Mouse (Mus musculus) left cerebral cortex, adult 2 months (tissue): ENCODE measurements around the gene Kif7. TPM values are rescaled to one million over a fixed set of nuclear protein-coding genes. Genes with fewer than 3 reads are reported as not detected.

Experiments
- DNase-seq, 2 experiments: peaks; one replicate each; pipeline ENCODE4 v3.0.0; 2021 to 2022; ENCODE audit warnings: low spot score in 2 of 2, mixed read lengths in 1 of 2; ENCODE audit errors: extremely low spot score in 1 of 2
- H3K27ac ChIP-seq: fragments of 200-600 bp; 2 replicates; pipeline ENCODE4 v1.8.1; 2022
- H3K4me3 ChIP-seq: fragments of 200-600 bp; 2 replicates; pipeline ENCODE4 v1.8.1; 2022
- CTCF ChIP-seq: fragments of 200-600 bp; IDR thresholded peaks from 2 replicates; pipeline ENCODE4 v1.8.1; 2022; ENCODE audit warnings: antibody characterized with exemption, mild to moderate bottlenecking, moderate library complexity
- intact Hi-C: fragments of 180-260 bp; cut with DNase I; formaldehyde crosslinking; loops from one replicate; pipeline ENCODE4 v1.15.1; 2025
- total RNA-seq, 2 experiments: library from RNA; stranded (reverse); gene quantifications; 2 replicates each; pipeline ENCODE4 v1.2.3; 2021

Gene Kif7
- total RNA-seq, 2 experiments from 2014 or later, result 1.4 to 1.7 TPM

GRCm38 (mm10) chr7:79742277-79742658 is 26.7 kb upstream of the Kif7 start:
- no peak for DNase-seq
- intact Hi-C loops, result no loop called here
- Histone ChIP-seq H3K4me3 (peak overlapping the region; percentile 51), H3K27ac (no peak overlapping the region)
- TF ChIP-seq CTCF, result no peak

GRCm38 (mm10) chr7:79740279-79740678 is 24.8 kb upstream of the Kif7 start:
- Histone ChIP-seq H3K4me3 (no peak overlapping the region), H3K27ac (no peak overlapping the region)
- TF ChIP-seq CTCF, result no peak
- DNase-seq, result no peak
- intact Hi-C loops, result no loop called here

DNA sequence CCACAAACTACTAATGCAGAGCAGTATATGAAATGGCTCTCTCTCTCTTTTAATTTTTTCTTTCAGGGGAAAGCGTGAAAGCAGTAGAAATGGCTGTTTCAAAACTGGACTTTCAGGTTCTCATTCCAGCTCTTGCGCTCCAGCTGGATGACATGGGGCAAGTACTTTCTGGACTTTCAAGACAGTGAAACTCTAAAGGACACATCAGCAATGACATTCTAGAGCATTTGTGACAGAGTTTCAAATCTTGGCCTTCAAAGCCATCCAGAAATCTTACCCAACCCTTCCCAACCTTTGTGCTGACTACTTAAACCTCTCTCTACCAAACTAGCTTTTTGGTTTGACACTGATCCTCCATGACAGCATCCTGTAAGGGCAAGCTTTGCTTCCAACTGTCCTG is 23.4 kb upstream of the Kif7 start:
- intact Hi-C loops, result no loop called here

GRCm38 (mm10) chr7:79736511-79736910 is 21.0 kb upstream of the Kif7 start:
- TF ChIP-seq CTCF, result no peak
- no peak for DNase-seq
- intact Hi-C loops, result no loop called here
- Histone ChIP-seq H3K4me3 (no peak overlapping the region), H3K27ac (no peak overlapping the region)

More for the DNA sequence above, 23.4 kb upstream of the Kif7 start:
- no peak overlapping the region for H3K4me3 ChIP-seq
- no peak for DNase-seq
- TF ChIP-seq CTCF, result no peak
- H3K27ac ChIP-seq, result no peak overlapping the region

- Histone ChIP-seq H3K27ac (no peak overlapping the region), H3K4me3 (no peak overlapping the region)
- no peak for DNase-seq
- no peak for TF ChIP-seq CTCF
- intact Hi-C loops, result no loop called here
Measured at GRCm38 (mm10) chr7:79734563-79734962, 19.0 kb upstream of the Kif7 start.

DNA sequence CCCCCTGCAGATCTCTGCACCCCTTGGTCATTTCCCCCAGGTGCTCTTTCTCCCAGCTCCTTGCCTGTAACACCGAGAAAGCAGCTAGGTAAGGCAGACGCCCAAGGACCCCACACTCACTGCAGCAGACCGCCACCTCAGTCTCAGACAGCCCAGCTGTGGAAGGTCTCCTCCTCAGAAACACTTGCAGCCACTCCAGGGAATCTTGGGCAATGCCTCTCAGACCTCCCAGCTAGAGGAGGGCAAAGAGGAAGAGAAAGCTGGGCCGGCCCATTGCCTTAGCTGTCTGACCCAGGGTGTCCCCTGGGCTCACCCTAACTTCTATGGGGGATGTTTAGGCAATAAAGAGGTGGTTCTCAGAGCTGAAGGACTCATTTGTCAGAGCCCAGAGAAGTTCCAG is 17.1 kb upstream of the Kif7 start, which contains the start of gene Plin1:
Gene Plin1 (minus strand): TSS at position 282 of the 400 bp plus-strand sequence.
- TF ChIP-seq CTCF, result no peak
- intact Hi-C loops, result no loop called here

GRCm38 (mm10) chr7:79731438-79731837 is 15.9 kb upstream of the Kif7 start:
- H3K27ac ChIP-seq, result no peak overlapping the region
- H3K4me3 ChIP-seq, result no peak overlapping the region
- intact Hi-C loops, result no loop called here
- DNase-seq, result no peak
- TF ChIP-seq CTCF, result no peak

More for the DNA sequence above, 17.1 kb upstream of the Kif7 start, which contains the start of gene Plin1:
- DNase-seq, result no peak
- no peak within 1 kb of the TSS for H3K4me3 ChIP-seq
- H3K27ac ChIP-seq, result no peak within 1 kb of the TSS

DNA sequence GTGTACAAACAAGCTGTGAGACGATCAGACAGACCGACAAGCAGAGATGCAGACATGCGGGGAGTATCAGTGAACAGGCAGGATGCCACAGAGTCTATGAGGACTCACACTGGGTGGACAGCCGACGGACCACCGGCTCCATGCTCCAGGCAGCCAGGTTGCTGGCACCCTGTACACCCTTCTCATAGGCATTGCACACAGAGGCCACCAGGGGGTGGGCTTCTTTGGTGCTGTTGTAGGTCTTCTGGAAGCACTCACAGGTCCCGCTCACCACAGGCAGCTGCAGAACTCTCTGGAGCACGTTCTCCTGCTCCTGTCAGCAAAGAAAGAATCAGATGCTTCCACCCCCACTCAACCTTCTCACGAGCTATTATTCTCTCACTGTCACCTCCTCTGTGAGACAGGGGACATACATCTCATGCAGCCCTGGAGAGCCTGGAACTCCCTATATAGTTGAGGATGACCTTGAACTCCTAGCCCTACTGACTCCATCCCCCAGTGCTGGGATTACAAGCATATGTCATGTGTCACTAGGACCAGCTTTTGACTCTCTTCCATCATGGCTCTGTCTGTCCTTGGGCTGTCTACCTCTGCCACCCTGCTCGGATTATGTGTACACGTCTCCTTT is 14.3 kb upstream of the Kif7 start:
- no peak for DNase-seq
- peak; percentile 19 for TF ChIP-seq CTCF
- Histone ChIP-seq H3K4me3 (no peak overlapping the region), H3K27ac (no peak overlapping the region)
- intact Hi-C loops, result loop anchor here (2.0 kb wide), 1 partner anchor 235 kb away; no protein-coding TSS in a partner anchor

- H3K27ac ChIP-seq, result no peak overlapping the region
- DNase-seq, result peak; percentile 59 to 69
- H3K4me3 ChIP-seq, result no peak overlapping the region
- intact Hi-C loops, result loop anchor here (2.0 kb wide), 1 partner anchor 234 kb away; no protein-coding TSS in a partner anchor
- peak; percentile 86 for TF ChIP-seq CTCF
Measured at GRCm38 (mm10) chr7:79729169-79729568, 13.6 kb upstream of the Kif7 start.

DNA sequence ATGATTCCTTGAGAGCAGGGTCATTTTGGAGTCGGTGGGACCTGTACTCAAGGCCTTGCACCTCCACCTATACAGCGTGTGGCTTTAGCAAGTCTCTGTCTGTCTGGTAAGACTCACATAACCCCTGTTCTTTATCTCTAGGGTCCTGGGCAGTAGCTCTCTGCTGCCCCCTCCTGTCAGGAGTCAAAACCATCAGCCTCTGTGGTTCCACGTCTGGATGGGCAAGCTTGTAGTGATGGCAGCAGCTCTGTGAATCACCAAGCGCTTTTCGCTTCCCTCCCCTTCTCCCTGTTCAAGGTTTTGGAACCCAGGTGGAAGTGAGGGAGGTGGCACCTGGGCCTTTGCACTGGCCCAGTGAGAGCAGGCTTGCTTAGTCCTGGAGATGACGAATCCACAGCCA is 12.7 kb upstream of the Kif7 start:
- peak; percentile 82 for TF ChIP-seq CTCF
- intact Hi-C loops, result loop anchor here (1.0 to 2.0 kb wide), 2 partner anchors 116 to 233 kb away; no protein-coding TSS in a partner anchor
- H3K4me3 ChIP-seq, result no peak overlapping the region

DNA sequence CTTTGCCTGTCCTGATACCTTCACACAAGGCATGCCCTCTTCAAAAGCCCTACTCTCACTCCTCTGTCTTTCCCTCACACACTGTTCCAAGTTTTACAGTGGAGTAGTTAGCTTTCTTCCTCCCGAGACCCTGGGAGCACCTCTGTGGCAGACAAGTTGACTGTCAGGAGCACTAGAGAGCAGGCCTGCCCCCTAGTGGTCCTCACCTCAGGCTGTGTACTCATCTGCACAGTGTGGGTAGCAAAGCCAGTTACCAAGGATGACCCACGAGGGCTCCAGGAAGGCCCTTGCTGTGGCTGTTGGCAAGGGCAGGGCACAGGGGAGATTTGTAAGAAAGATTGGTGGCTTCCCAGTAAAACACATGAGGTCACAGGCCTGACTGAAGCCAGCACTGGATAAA is 11.6 kb upstream of the Kif7 start:
- no peak overlapping the region for H3K27ac ChIP-seq
- peak; percentile 71 for TF ChIP-seq CTCF
- H3K4me3 ChIP-seq, result no peak overlapping the region
- DNase-seq, result peak; percentile 38 to 63
- intact Hi-C loops, result no loop called here

More for the DNA sequence above, 12.7 kb upstream of the Kif7 start:
- DNase-seq, result peak; percentile 54 to 62
- no peak overlapping the region for H3K27ac ChIP-seq

GRCm38 (mm10) chr7:79721386-79721977 is 6.0 kb upstream of the Kif7 start:
- intact Hi-C loops, result no loop called here
- DNase-seq, result peak; percentile 30 to 50
- no peak for TF ChIP-seq CTCF
- Histone ChIP-seq H3K4me3 (peak overlapping the region; percentile 64), H3K27ac (peak overlapping the region; percentile 64)

DNA sequence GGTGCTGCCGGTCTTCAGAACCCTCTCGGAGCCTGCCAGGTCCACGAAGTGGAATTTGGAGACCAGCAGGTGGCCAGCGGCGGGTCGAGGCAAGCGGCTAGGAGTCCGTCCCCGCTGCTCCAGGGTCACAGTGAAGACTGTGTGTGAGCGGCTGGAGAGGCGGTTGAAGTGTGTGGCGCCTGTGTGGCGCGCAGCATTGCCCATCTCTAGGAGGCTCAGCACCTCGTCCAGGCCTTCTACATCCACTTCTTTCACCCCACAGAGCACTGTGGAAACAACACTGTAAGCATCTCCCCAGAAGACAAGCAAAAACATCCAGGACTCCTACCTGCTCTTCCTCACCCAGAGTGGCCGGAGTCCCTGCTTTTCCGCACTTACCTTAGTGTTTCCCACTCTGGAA is 4.7 kb downstream of the Kif7 start:
- DNase-seq, result peak in 1 of 2 experiments; percentile 15
- H3K27ac ChIP-seq, result peak overlapping the region; percentile 48; the same call in 1 of the 2 replicates
- intact Hi-C loops, result no loop called here
- TF ChIP-seq CTCF, result no peak
- H3K4me3 ChIP-seq, result peak overlapping the region; percentile 44
